Mouse (Mus musculus): Measurements from ENCODE around the gene Olfr591. TPM values are rescaled to one million over a fixed set of nuclear protein-coding genes. Genes with fewer than 3 reads are reported as not detected.

Olfr591 gene
- polyA plus RNA-seq (2015; fragmentation: Illumina TruSeq; extraction: RNeasy Lipid Tissue Mini Kit (QIAGEN cat#74804); ENCODE audit: low read depth, low replicate concordance), result not detected

DNA sequence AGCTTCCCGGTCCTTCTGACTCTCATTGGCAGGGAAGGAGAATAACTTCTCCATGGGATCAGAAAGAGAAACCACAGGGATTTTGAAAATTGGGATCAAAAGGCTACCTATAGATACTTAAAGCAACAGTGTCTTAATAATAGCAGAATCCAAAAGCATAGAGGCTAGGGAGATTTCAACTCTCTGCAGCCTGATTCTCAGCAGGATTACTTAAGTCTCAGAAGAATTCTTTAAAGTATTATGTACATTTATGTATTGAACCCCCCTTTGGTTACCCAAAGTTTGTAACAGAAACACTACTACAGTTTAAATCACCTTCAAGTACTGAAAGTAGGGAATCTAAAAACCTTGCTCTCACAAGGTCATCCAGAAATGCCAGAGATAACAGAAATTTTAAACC, at the start of gene Olfr591:
Olfr591 (minus strand) TSS at position 101 of the 400 bp plus-strand sequence.

DNA sequence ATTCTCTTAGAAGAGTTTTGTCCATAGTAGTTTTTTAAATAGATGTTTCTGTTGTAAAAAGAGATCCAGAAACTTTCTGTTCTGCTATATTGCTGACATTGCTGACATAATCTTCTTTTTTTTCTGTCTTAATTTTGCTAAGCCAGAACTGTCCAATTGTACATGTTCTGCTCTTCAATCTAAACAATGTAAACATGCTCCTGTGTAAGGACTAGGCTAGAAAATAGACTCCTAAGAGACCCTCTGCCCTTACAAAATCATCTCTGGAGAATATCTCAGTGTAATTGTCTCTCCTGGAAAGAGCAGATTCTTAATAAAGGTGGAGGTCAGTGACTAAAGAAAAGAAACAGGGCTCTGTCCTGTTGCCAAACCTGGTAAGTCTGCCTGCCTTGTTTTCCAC, 38.6 kb upstream of the Olfr591 start, which contains the start of gene Olfr594:
Olfr594 (plus strand) TSS at position 301 of the 400 bp plus-strand sequence.

DNA sequence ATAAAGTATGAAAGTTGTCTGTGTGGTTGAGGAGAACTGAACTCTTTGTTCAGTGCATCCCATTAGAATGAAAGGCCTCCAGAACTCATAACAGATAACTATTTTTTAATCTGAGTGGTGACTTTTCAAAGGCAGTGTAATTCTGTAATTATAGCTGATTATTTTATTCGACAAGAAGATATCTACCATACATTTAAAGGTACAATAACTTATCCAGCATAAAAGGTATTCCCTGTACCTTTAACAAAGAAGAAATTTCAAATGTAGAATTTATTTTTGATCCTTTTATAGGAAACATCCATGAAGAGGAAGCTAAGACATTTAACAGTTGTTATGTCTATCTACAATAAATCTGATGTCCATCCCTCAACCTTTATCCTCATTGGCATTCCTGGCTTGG, 33.4 kb upstream of the Olfr591 start, which contains the start of gene Olfr593:
Olfr593 (plus strand) TSS at position 301 of the 400 bp plus-strand sequence.

DNA sequence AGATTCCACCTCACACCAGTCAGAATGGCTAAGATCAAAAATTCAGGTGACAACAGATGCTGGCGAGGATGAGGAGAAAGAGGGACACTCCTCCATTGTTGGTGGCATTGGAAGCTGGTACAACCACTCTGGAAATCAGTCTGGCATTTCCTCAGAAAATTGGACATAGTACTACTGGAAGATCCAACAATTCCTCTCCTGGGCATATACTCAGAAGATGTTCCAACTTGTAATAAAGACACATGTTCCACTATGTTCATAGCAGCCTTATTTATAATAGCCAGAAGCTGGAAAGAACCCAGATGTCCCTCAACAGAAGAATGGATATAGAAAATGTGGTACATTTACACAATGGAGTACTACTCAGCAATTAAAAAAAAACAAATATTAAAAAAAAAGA, 6.4 kb upstream of the Olfr591 start, which contains the start of gene Olfr592:
Olfr592 (plus strand) TSS at position 301 of the 400 bp plus-strand sequence.

DNA sequence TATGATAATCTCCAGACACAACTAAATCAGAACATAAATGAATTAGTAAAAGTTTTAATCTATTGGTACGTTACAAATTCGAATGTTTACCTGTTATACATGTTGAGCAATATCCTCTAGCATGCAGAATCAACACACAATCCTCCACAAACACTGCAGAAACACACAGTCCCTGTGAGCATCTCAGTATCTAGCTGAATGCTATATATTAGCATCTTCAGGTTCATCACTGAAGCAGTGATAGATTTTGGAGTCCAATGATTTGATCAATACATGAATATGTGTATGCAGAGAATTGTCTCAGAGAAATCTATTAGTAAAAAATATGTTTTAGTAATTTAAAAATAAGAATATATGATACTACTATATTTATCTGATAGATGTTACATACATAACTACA, 21.9 kb downstream of the Olfr591 start, which contains the start of gene Olfr589:
Olfr589 (minus strand) TSS at position 101 of the 400 bp plus-strand sequence.

DNA sequence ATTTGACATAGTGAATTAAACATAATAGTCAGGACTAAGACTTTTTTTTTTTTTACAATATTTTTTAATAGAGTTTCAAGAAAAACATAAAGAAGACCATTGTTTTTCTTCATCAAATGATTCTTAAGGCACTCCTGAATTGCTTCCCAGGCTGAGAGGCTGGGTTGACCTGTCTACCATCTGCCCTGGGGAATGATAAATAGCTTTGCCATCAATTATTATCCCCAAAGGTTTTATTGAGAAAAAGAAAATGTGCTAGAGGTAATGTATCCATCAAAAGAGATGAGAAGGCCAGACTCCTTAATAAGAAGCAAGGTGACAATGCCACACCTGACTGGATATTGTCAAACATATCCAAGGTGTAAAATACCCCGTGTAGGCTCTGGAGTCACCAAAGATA, 37.6 kb downstream of the Olfr591 start, which contains the start of gene Olfr588-ps1:
Olfr588-ps1 (plus strand) TSS at position 301 of the 400 bp plus-strand sequence.

DNA sequence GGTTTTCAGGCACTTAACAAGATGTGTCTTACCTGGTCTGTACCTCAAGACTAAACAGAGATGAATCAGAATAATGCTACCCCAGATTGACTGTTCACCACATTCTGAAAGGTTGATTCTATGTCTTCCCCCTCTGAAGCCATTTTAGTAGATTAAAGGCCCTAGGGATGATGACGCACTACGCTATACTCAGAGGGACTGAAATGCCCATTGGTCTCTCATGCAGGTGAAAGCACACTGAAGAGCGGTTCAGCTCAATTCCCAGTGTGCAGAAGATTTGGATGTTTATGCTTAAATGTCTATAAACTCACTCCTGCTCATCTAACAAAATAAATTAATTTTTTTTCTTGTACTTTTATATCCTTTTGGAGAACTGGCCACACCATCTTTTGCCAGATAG, 52.6 kb downstream of the Olfr591 start, which contains the start of gene Olfr586:
Olfr586 (minus strand) TSS at position 101 of the 400 bp plus-strand sequence.

Other genes starting within 250 kb of the Olfr591 start
- gene Olfr573-ps1, start 235.8 kb downstream of the Olfr591 start, polyA plus RNA-seq (2015; fragmentation: Illumina TruSeq; extraction: RNeasy Lipid Tissue Mini Kit (QIAGEN cat#74804); ENCODE audit: low read depth, low replicate concordance), result not detected
- gene Olfr574, start 229.9 kb downstream of the Olfr591 start, polyA plus RNA-seq (2015; fragmentation: Illumina TruSeq; extraction: RNeasy Lipid Tissue Mini Kit (QIAGEN cat#74804); ENCODE audit: low read depth, low replicate concordance), result not detected
- gene Olfr575, start 219.6 kb downstream of the Olfr591 start, polyA plus RNA-seq (2015; fragmentation: Illumina TruSeq; extraction: RNeasy Lipid Tissue Mini Kit (QIAGEN cat#74804); ENCODE audit: low read depth, low replicate concordance), result not detected
- gene Olfr576, start 215.7 kb downstream of the Olfr591 start, polyA plus RNA-seq (2015; fragmentation: Illumina TruSeq; extraction: RNeasy Lipid Tissue Mini Kit (QIAGEN cat#74804); ENCODE audit: low read depth, low replicate concordance), result not detected
- gene Olfr577, start 202.4 kb downstream of the Olfr591 start, polyA plus RNA-seq (2015; fragmentation: Illumina TruSeq; extraction: RNeasy Lipid Tissue Mini Kit (QIAGEN cat#74804); ENCODE audit: low read depth, low replicate concordance), result not detected
- gene Olfr578, start 189.0 kb downstream of the Olfr591 start, polyA plus RNA-seq (2015; fragmentation: Illumina TruSeq; extraction: RNeasy Lipid Tissue Mini Kit (QIAGEN cat#74804); ENCODE audit: low read depth, low replicate concordance), result not detected
- not detected for gene Olfr582, start 140.3 kb downstream of the Olfr591 start, polyA plus RNA-seq (2015; fragmentation: Illumina TruSeq; extraction: RNeasy Lipid Tissue Mini Kit (QIAGEN cat#74804); ENCODE audit: low read depth, low replicate concordance)
- not detected for gene Olfr583, start 127.0 kb downstream of the Olfr591 start, polyA plus RNA-seq (2015; fragmentation: Illumina TruSeq; extraction: RNeasy Lipid Tissue Mini Kit (QIAGEN cat#74804); ENCODE audit: low read depth, low replicate concordance)
- gene Olfr584, start 96.5 kb downstream of the Olfr591 start, polyA plus RNA-seq (2015; fragmentation: Illumina TruSeq; extraction: RNeasy Lipid Tissue Mini Kit (QIAGEN cat#74804); ENCODE audit: low read depth, low replicate concordance), result not detected
- not detected for gene Olfr585, start 80.6 kb downstream of the Olfr591 start, polyA plus RNA-seq (2015; fragmentation: Illumina TruSeq; extraction: RNeasy Lipid Tissue Mini Kit (QIAGEN cat#74804); ENCODE audit: low read depth, low replicate concordance)
- gene Olfr586, start 52.7 kb downstream of the Olfr591 start, polyA plus RNA-seq (2015; fragmentation: Illumina TruSeq; extraction: RNeasy Lipid Tissue Mini Kit (QIAGEN cat#74804); ENCODE audit: low read depth, low replicate concordance), result not detected
- not detected for gene Olfr588-ps1, start 37.5 kb downstream of the Olfr591 start, polyA plus RNA-seq (2015; fragmentation: Illumina TruSeq; extraction: RNeasy Lipid Tissue Mini Kit (QIAGEN cat#74804); ENCODE audit: low read depth, low replicate concordance)
- gene Olfr589, start 22.0 kb downstream of the Olfr591 start, polyA plus RNA-seq (2015; fragmentation: Illumina TruSeq; extraction: RNeasy Lipid Tissue Mini Kit (QIAGEN cat#74804); ENCODE audit: low read depth, low replicate concordance), result not detected
- not detected for gene Olfr592, start 6.5 kb upstream of the Olfr591 start, polyA plus RNA-seq (2015; fragmentation: Illumina TruSeq; extraction: RNeasy Lipid Tissue Mini Kit (QIAGEN cat#74804); ENCODE audit: low read depth, low replicate concordance)
- gene Olfr593, start 33.5 kb upstream of the Olfr591 start, polyA plus RNA-seq (2015; fragmentation: Illumina TruSeq; extraction: RNeasy Lipid Tissue Mini Kit (QIAGEN cat#74804); ENCODE audit: low read depth, low replicate concordance), result not detected
- gene Olfr594, start 38.7 kb upstream of the Olfr591 start, polyA plus RNA-seq (2015; fragmentation: Illumina TruSeq; extraction: RNeasy Lipid Tissue Mini Kit (QIAGEN cat#74804); ENCODE audit: low read depth, low replicate concordance), result not detected
- gene Usp17ld, start 74.2 kb upstream of the Olfr591 start, polyA plus RNA-seq (2015; fragmentation: Illumina TruSeq; extraction: RNeasy Lipid Tissue Mini Kit (QIAGEN cat#74804); ENCODE audit: low read depth, low replicate concordance), result not detected
- gene Olfr596, start 127.3 kb upstream of the Olfr591 start, polyA plus RNA-seq (2015; fragmentation: Illumina TruSeq; extraction: RNeasy Lipid Tissue Mini Kit (QIAGEN cat#74804); ENCODE audit: low read depth, low replicate concordance), result not detected
- gene Olfr597, start 138.0 kb upstream of the Olfr591 start, polyA plus RNA-seq (2015; fragmentation: Illumina TruSeq; extraction: RNeasy Lipid Tissue Mini Kit (QIAGEN cat#74804); ENCODE audit: low read depth, low replicate concordance), result not detected
- not detected for gene Olfr598, start 145.2 kb upstream of the Olfr591 start, polyA plus RNA-seq (2015; fragmentation: Illumina TruSeq; extraction: RNeasy Lipid Tissue Mini Kit (QIAGEN cat#74804); ENCODE audit: low read depth, low replicate concordance)
- not detected for gene Olfr599, start 157.6 kb upstream of the Olfr591 start, polyA plus RNA-seq (2015; fragmentation: Illumina TruSeq; extraction: RNeasy Lipid Tissue Mini Kit (QIAGEN cat#74804); ENCODE audit: low read depth, low replicate concordance)
- gene Olfr600, start 171.3 kb upstream of the Olfr591 start, polyA plus RNA-seq (2015; fragmentation: Illumina TruSeq; extraction: RNeasy Lipid Tissue Mini Kit (QIAGEN cat#74804); ENCODE audit: low read depth, low replicate concordance), result not detected
- not detected for gene Olfr601, start 184.3 kb upstream of the Olfr591 start, polyA plus RNA-seq (2015; fragmentation: Illumina TruSeq; extraction: RNeasy Lipid Tissue Mini Kit (QIAGEN cat#74804); ENCODE audit: low read depth, low replicate concordance)
- gene Olfr603, start 207.8 kb upstream of the Olfr591 start, polyA plus RNA-seq (2015; fragmentation: Illumina TruSeq; extraction: RNeasy Lipid Tissue Mini Kit (QIAGEN cat#74804); ENCODE audit: low read depth, low replicate concordance), result not detected
- gene Usp17lc, start 236.7 kb upstream of the Olfr591 start, polyA plus RNA-seq (2015; fragmentation: Illumina TruSeq; extraction: RNeasy Lipid Tissue Mini Kit (QIAGEN cat#74804); ENCODE audit: low read depth, low replicate concordance), result not detected

Measured in brain, adult 10 weeks (tissue).